Mouse (Mus musculus): ENCODE data around the gene Olfr351.

Olfr351 gene

DNA sequence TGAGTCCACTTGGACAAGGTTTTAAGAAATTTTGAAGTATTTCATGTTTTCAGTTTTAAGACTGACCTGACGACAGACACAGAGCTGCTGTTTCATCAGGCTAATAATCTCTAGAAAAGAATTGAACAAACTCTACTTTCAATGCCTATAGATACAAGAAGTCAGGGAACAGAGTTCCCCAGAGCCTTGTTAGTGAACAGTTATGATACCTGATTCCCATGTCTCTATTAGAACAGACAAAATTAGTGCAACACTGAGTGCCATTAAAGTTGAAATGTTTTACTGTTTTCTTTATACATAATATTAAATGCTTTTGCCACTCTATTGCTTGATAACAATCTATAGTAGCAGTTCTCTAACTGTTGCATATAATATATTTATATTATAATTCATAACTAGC lies at the start of gene Olfr351:
Gene Olfr351, minus strand, starts transcription at position 101 of the 400 bp plus-strand sequence.
- DNase-seq = no peak

DNA sequence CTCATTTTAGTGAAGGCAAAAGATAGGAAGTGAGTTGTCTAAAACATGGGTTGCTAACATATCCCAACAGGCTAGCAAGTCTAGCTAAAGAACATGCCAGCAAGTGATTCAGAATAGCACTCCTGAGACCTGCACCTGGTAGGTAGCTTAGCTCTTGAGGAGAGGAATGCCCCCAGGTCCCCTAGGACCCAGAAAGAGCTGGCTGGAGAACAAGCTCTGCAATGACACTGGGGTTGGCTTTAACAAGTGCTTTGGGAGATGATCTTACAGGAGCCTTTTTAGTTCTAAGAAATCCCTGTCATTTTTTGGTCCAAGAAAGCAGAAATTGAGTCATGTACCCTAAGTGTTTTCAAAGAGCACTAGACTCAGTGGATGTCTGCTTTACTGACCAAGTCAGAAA lies 42.9 kb upstream of the Olfr351 start, which contains the start of gene Olfr354:
Gene Olfr354, plus strand, starts transcription at position 301 of the 400 bp plus-strand sequence.
- no peak for DNase-seq

DNA sequence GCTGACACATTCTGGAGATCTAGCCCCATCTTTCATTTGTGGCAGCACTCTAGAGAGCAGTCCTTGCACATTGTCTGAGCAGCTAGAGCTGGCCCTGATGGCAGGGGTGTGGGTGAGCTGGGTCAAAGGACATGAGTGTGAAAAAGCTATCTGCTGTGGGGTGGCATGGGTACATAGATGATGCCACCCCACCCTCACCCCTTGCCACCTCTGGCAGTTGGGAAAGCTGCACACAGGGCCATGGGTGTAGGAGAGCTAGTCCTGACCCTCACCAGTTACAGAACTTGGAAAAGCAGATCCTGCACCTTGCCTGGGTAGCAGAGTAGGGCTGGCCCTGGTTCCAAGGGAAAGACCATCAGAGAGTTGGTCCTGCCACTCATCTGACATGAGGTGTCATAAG lies 34.7 kb upstream of the Olfr351 start:
- no peak for DNase-seq

DNA sequence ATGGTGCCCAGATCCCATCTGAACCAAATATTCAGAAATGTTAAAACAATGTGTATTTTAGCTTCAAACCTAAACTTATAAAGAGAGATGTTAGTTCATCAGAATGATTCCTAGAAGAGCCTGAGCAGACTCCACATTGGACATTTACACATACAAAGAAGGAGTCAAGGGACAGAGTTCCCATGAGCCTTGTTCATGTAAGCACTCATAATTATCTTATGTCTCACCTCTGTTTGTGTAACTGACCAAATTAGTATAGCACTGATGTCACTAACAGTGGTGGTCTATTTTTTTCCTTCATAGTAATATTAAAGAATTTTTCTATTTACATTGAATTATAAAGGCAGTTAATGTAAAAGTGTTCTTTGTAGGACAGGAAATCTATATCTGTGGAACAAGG lies 30.4 kb upstream of the Olfr351 start, which contains the start of gene Olfr353:
Gene Olfr353, minus strand, starts transcription at position 101 of the 400 bp plus-strand sequence.
- DNase-seq = no peak

DNA sequence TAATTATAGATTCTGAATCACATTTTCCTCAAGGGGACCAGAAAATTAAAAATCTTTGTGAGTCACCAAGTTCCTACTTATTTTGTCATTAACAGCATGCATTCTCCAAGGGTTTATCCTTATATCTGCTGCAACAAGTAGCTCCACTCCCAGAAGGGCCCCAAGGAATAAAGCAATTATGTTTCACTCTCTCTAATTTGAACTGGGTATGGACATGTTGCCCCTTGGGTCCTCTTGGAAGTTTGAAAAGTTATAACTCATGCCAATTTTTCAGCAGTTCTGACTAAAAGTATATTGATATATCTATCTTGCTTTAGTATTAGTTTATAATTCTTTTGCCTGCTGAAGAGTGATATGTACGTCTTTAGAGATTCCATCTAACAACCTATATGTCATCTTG lies 5.7 kb upstream of the Olfr351 start, which contains the start of gene Olfr352:
Gene Olfr352, plus strand, starts transcription at position 301 of the 400 bp plus-strand sequence.
- no peak for DNase-seq

DNA sequence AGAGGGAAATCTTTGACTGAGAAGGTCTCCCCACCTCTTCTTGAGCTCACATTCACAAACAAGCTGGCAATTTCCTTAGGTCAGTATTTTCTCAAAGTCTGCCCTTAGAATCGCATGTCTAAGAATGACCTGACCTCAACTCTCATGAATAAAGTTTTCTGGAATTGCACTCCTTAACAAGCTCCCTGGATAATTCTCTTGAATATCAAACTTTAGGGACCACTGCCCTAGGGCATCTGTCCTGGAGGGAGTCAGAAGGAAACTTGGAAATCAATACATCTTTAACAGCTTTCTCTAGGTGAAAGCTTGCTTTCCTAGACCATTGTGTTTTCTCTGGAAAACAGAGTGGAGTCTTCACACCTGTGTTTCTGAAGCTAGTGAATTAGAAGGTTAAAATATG lies 16.4 kb downstream of the Olfr351 start, which contains the start of gene Olfr350:
Gene Olfr350, plus strand, starts transcription at position 301 of the 400 bp plus-strand sequence.
- DNase-seq = no peak

DNA sequence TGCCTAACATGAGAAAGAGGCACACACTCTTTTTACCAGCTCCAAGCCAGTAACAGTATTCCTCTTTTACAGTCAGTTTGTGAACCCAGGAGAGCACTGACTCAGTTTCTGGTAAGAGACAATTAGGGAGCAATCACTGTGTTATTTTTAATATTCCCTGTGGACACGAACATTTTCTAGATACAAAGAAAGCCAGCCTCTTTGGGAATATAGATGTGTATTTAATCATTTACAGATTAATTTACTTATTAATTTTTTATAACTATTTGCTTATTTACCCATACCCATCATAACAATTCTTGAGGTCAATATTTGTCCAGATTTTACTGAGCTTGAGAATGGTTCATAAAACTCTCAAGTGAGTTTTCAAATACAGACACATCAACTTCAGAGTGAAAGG lies 45.5 kb downstream of the Olfr351 start, which contains the start of gene Olfr3:
Gene Olfr3, minus strand, starts transcription at position 101 of the 400 bp plus-strand sequence.
- no peak for DNase-seq

All from liver (tissue).